Mouse (Mus musculus) megakaryocyte progenitor cell, adult 5-6 weeks (primary cell): ENCODE measurements around the gene Sgms2. TPM values are rescaled to one million over a fixed set of nuclear protein-coding genes. Genes with fewer than 3 reads are reported as not detected.

Experiments
- total RNA-seq, 2 experiments: library from RNA; stranded (forward) in 1 of 2; stranded (reverse) in 1 of 2; fragments of 157-497, 149-512 nt in 1 of 2; fragments of 200-1000 nt in 1 of 2; gene quantifications; 2 replicates each; pipeline versions ENCODE4 v1.2.3 to v1.2.4; 2015 to 2017

Sgms2 gene
- total RNA-seq, 2 experiments from 2014 or later = 34.3 to 77.2 TPM

Other genes starting within 250 kb of the Sgms2 start
- 65.5 and 76.6 TPM in 2 replicates for gene Hadh, start 219.3 kb downstream of the Sgms2 start, total RNA-seq (2015)
- 59.2 and 61.1 TPM in 2 replicates for gene Hadh, start 219.3 kb downstream of the Sgms2 start, total RNA-seq (2017)
- gene Cyp2u1, start 188.2 kb downstream of the Sgms2 start, total RNA-seq (2015) = 0.86 and 1.1 TPM in 2 replicates
- 0.81 and 0.92 TPM in 2 replicates for gene Cyp2u1, start 188.2 kb downstream of the Sgms2 start, total RNA-seq (2017)
- 17.1 and 19.3 TPM in 2 replicates for gene Papss1, start 73.4 kb upstream of the Sgms2 start, total RNA-seq (2015)
- 25.8 and 27.6 TPM in 2 replicates for gene Papss1, start 73.4 kb upstream of the Sgms2 start, total RNA-seq (2017)